Mouse (Mus musculus) hindbrain, embryonic 13.5 days (tissue): ENCODE measurements around the gene Pde7b. TPM values are rescaled to one million over a fixed set of nuclear protein-coding genes. Genes with fewer than 3 reads are reported as not detected.

Experiments
- ATAC-seq: fragments of 200-750 bp; cut with Nextera tagmentation; 2 replicates; pipeline ENCODE4 v1.8.0; 2017; ENCODE audit warnings: moderate TSS enrichment; ENCODE audit not compliant: low FRiP score
- H3K27ac ChIP-seq: fragments of 300-500 bp; sonication (generic); 2 replicates; pipeline ENCODE4 v1.5.1; 2015; ENCODE audit warnings: inconsistent platforms, mild to moderate bottlenecking, moderate library complexity
- H3K27me3 ChIP-seq: fragments of 300-500 bp; sonication (generic); 2 replicates; pipeline ENCODE4 v1.6.1; 2015; ENCODE audit warnings: mild to moderate bottlenecking, inconsistent platforms
- H3K36me3 ChIP-seq: fragments of 300-500 bp; sonication (generic); 2 replicates; pipeline ENCODE4 v1.6.1; 2015; ENCODE audit warnings: mild to moderate bottlenecking, inconsistent platforms
- H3K4me1 ChIP-seq: fragments of 300-500 bp; sonication (generic); replicated peaks from 2 replicates; pipeline ENCODE4 v1.6.1; 2015; ENCODE audit warnings: inconsistent platforms
- H3K4me2 ChIP-seq: fragments of 300-500 bp; sonication (generic); 2 replicates; pipeline ENCODE4 v1.6.1; 2015; ENCODE audit warnings: inconsistent platforms, mild to moderate bottlenecking, moderate library complexity
- H3K4me3 ChIP-seq: fragments of 300-500 bp; sonication (generic); 2 replicates; pipeline ENCODE4 v1.5.1; 2015; ENCODE audit warnings: mild to moderate bottlenecking, inconsistent platforms
- H3K9ac ChIP-seq: fragments of 300-500 bp; sonication (generic); 2 replicates; pipeline ENCODE4 v1.6.1; 2015; ENCODE audit warnings: mild to moderate bottlenecking, inconsistent platforms
- H3K9me3 ChIP-seq: fragments of 300-500 bp; sonication (generic); 2 replicates; pipeline ENCODE4 v1.6.1; 2016; ENCODE audit warnings: inconsistent platforms
- WGBS: fragments of 180-500 bp; shearing (Covaris S2); methylation state at CpG from one replicate; pipeline ENCODE4 v1.1.7; 2015; 5-methylcytosine and 5-hydroxymethylcytosine counted together
- polyA plus RNA-seq: library from polyadenylated mRNA; unstranded; fragments of >200 nt; fragmentation: Nextera tagmentation; extraction: Ambion mirVana; gene quantifications from 2 replicates; pipeline ENCODE4 v1.2.1, GENCODE M21; 2015

Gene Pde7b
- polyA plus RNA-seq, 1 experiment from 2014 or later, result 2.4 TPM

- 90% methylated on average over 8 of the region's 8 CpGs for WGBS
- H3K4me3 ChIP-seq, result no peak overlapping the region
- no peak overlapping the region for H3K4me2 ChIP-seq
- H3K9ac ChIP-seq, result no peak overlapping the region
- H3K27ac ChIP-seq, result no peak overlapping the region
- no peaks in the 10 kb centered on the region for H3K36me3 ChIP-seq
- H3K9me3 ChIP-seq, result no peaks in the 10 kb centered on the region
- H3K4me1 ChIP-seq, result peaks cover 11% of the 10 kb centered on the region; the same call in 1 of the 2 replicates
- no peaks in the 10 kb centered on the region for H3K27me3 ChIP-seq
- no peak for ATAC-seq
Observed at GRCm38 (mm10) chr10:20472007-20472406, 252.9 kb downstream of the Pde7b start.

- Histone ChIP-seq H3K9ac (no peak overlapping the region), H3K4me2 (no peak overlapping the region), H3K4me3 (no peak overlapping the region), H3K4me1 (no peaks in the 10 kb centered on the region), H3K36me3 (no peaks in the 10 kb centered on the region), H3K27me3 (no peaks in the 10 kb centered on the region), H3K27ac (no peak overlapping the region), H3K9me3 (no peaks in the 10 kb centered on the region)
- 82% methylated on average over 3 of the region's 3 CpGs for WGBS
- no peak for ATAC-seq
Observed at GRCm38 (mm10) chr10:20464631-20465030, 260.2 kb downstream of the Pde7b start.

GRCm38 (mm10) chr10:20463941-20464340 is 260.9 kb downstream of the Pde7b start:
- Histone ChIP-seq H3K27ac (no peak overlapping the region), H3K4me1 (no peaks in the 10 kb centered on the region), H3K27me3 (no peaks in the 10 kb centered on the region), H3K9ac (no peak overlapping the region), H3K4me2 (no peak overlapping the region), H3K36me3 (no peaks in the 10 kb centered on the region), H3K4me3 (no peak overlapping the region), H3K9me3 (no peaks in the 10 kb centered on the region)
- 90% methylated on average over 1 of the region's 1 CpGs for WGBS
- no peak for ATAC-seq

- H3K27ac ChIP-seq, result no peak overlapping the region
- 80% methylated on average over 4 of the region's 4 CpGs for WGBS
- H3K9me3 ChIP-seq, result no peaks in the 10 kb centered on the region
- no peaks in the 10 kb centered on the region for H3K36me3 ChIP-seq
- H3K4me1 ChIP-seq, result no peaks in the 10 kb centered on the region
- no peak for ATAC-seq
- H3K9ac ChIP-seq, result no peak overlapping the region
- no peak overlapping the region for H3K4me3 ChIP-seq
- H3K4me2 ChIP-seq, result no peak overlapping the region
- no peaks in the 10 kb centered on the region for H3K27me3 ChIP-seq
Observed at GRCm38 (mm10) chr10:20462596-20462995, 262.3 kb downstream of the Pde7b start.

GRCm38 (mm10) chr10:20459657-20460350 is 265.1 kb downstream of the Pde7b start:
- H3K27ac ChIP-seq, result no peak overlapping the region
- no peaks in the 10 kb centered on the region for H3K27me3 ChIP-seq
- 90% methylated on average over 7 of the region's 7 CpGs for WGBS
- H3K4me1 ChIP-seq, result no peaks in the 10 kb centered on the region
- no peak overlapping the region for H3K4me3 ChIP-seq
- H3K9me3 ChIP-seq, result no peaks in the 10 kb centered on the region
- no peak overlapping the region for H3K4me2 ChIP-seq
- H3K36me3 ChIP-seq, result no peaks in the 10 kb centered on the region
- ATAC-seq, result no peak
- H3K9ac ChIP-seq, result no peak overlapping the region

GRCm38 (mm10) chr10:20459160-20459559 is 265.7 kb downstream of the Pde7b start:
- no peak overlapping the region for H3K4me3 ChIP-seq
- H3K27ac ChIP-seq, result no peak overlapping the region
- ATAC-seq, result no peak
- WGBS, result 87% methylated on average over 3 of the region's 3 CpGs
- no peaks in the 10 kb centered on the region for H3K9me3 ChIP-seq
- no peaks in the 10 kb centered on the region for H3K4me1 ChIP-seq
- H3K4me2 ChIP-seq, result no peak overlapping the region
- H3K27me3 ChIP-seq, result no peaks in the 10 kb centered on the region
- H3K9ac ChIP-seq, result no peak overlapping the region
- no peaks in the 10 kb centered on the region for H3K36me3 ChIP-seq

- Histone ChIP-seq H3K36me3 (no peaks in the 10 kb centered on the region), H3K4me1 (no peaks in the 10 kb centered on the region), H3K27ac (no peak overlapping the region), H3K27me3 (no peaks in the 10 kb centered on the region), H3K4me2 (no peak overlapping the region), H3K4me3 (no peak overlapping the region), H3K9me3 (no peaks in the 10 kb centered on the region), H3K9ac (no peak overlapping the region)
- ATAC-seq, result no peak
- 82% methylated on average over 6 of the region's 6 CpGs for WGBS
Observed at GRCm38 (mm10) chr10:20454387-20455065, 270.4 kb downstream of the Pde7b start.

GRCm38 (mm10) chr10:20437428-20437827 is 287.4 kb downstream of the Pde7b start:
- no peak for ATAC-seq
- no peak overlapping the region for H3K4me3 ChIP-seq
- no peak overlapping the region for H3K9ac ChIP-seq
- 96% methylated on average over 9 of the region's 9 CpGs for WGBS
- H3K4me2 ChIP-seq, result no peak overlapping the region
- H3K4me1 ChIP-seq, result no peaks in the 10 kb centered on the region
- H3K27ac ChIP-seq, result no peak overlapping the region
- no peaks in the 10 kb centered on the region for H3K27me3 ChIP-seq
- no peaks in the 10 kb centered on the region for H3K36me3 ChIP-seq
- H3K9me3 ChIP-seq, result no peaks in the 10 kb centered on the region

GRCm38 (mm10) chr10:20437021-20437420 is 287.9 kb downstream of the Pde7b start:
- Histone ChIP-seq H3K4me3 (no peak overlapping the region), H3K9me3 (no peaks in the 10 kb centered on the region), H3K4me1 (no peaks in the 10 kb centered on the region), H3K4me2 (no peak overlapping the region), H3K27ac (no peak overlapping the region), H3K27me3 (no peaks in the 10 kb centered on the region), H3K9ac (no peak overlapping the region), H3K36me3 (no peaks in the 10 kb centered on the region)
- no peak for ATAC-seq
- WGBS, result 88% methylated on average over 2 of the region's 2 CpGs

GRCm38 (mm10) chr10:20435913-20436312 is 289.0 kb downstream of the Pde7b start:
- H3K9me3 ChIP-seq, result no peaks in the 10 kb centered on the region
- H3K27ac ChIP-seq, result no peak overlapping the region
- H3K4me3 ChIP-seq, result no peak overlapping the region
- H3K9ac ChIP-seq, result no peak overlapping the region
- no peaks in the 10 kb centered on the region for H3K4me1 ChIP-seq
- no peaks in the 10 kb centered on the region for H3K36me3 ChIP-seq
- H3K4me2 ChIP-seq, result no peak overlapping the region
- H3K27me3 ChIP-seq, result no peaks in the 10 kb centered on the region
- 94% methylated on average over 7 of the region's 7 CpGs for WGBS
- no peak for ATAC-seq

GRCm38 (mm10) chr10:20431336-20431735 is 293.5 kb downstream of the Pde7b start:
- H3K9me3 ChIP-seq, result no peaks in the 10 kb centered on the region
- peaks cover 3% of the 10 kb centered on the region; the same call in 1 of the 2 replicates for H3K4me1 ChIP-seq
- no peak for ATAC-seq
- no peaks in the 10 kb centered on the region for H3K27me3 ChIP-seq
- H3K27ac ChIP-seq, result no peak overlapping the region
- no peak overlapping the region for H3K4me3 ChIP-seq
- H3K4me2 ChIP-seq, result no peak overlapping the region
- H3K36me3 ChIP-seq, result no peaks in the 10 kb centered on the region
- no peak overlapping the region for H3K9ac ChIP-seq
- 83% methylated on average over 12 of the region's 12 CpGs for WGBS

- ATAC-seq, result no peak
Observed at GRCm38 (mm10) chr10:20421299-20421883, 303.5 kb downstream of the Pde7b start.

More at GRCm38 (mm10) chr10:20421299-20421883, 303.5 kb downstream of the Pde7b start:
- no peak overlapping the region for H3K9ac ChIP-seq
- no peak overlapping the region for H3K4me2 ChIP-seq
- no peaks in the 10 kb centered on the region for H3K4me1 ChIP-seq
- H3K27me3 ChIP-seq, result no peaks in the 10 kb centered on the region
- no peaks in the 10 kb centered on the region for H3K36me3 ChIP-seq
- no peaks in the 10 kb centered on the region for H3K9me3 ChIP-seq
- H3K4me3 ChIP-seq, result no peak overlapping the region
- H3K27ac ChIP-seq, result no peak overlapping the region
- WGBS, result 79% methylated on average over 10 of the region's 10 CpGs
